Mouse (Mus musculus): ENCODE measurements around the gene Limd1.

The Limd1 gene

DNA sequence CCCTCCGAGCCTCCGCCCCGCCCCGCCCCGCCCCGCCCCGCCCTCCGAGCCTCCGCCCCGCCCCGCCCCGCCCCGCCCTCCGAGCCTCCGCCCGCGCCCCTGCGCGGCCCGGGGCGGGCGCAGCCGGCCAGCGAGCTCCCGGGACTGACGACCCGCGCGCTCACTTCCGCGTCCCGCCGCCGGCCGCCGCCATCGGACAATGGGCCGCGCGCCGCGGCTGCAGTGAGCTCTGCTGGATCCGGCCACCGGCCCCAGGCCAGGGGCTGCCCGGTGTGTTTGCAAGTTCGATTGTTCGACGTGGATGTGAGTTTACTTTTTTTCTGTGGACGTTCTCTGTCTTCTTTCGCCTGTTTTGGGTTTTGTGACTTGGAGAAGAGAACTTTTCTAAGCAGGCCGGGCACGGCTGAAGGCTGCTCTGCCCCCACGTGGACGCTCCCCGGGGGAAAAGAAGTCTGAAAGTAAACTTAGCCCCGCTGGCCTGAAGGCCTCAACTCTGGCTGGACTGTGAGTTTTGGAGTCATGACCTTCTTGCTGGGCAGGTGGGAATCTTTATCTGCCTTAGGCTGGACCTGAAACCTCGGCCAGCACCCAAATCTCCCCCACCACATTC, at the start of gene Limd1:
Gene Limd1, plus strand, starts transcription at position 121 of the 610 bp plus-strand sequence.
- peak; percentile 50 to 54 for DNase-seq (ENCODE audit: low spot score in 2 of 2)

DNA sequence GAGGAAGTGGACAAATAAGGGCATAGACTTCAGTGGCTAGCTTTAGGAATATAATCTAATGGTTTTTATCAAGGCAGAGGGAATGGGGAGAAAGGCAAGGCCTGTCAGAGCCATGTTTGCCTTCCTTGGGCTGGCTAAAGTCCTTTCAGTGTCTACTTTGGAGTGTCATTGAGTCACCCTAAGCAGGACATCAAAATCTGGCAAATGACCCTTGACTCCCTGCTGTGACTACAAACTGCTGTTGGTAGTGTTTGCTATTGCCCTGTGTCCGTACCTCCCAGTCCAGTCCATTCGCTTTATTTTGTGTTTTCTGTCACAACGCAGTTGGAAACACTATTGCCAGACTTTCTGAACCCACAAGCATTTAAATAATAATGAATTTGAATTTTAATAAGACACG, 48.6 kb upstream of the Limd1 start:
- DNase-seq (ENCODE audit: low spot score in 2 of 2) = no peak

DNA sequence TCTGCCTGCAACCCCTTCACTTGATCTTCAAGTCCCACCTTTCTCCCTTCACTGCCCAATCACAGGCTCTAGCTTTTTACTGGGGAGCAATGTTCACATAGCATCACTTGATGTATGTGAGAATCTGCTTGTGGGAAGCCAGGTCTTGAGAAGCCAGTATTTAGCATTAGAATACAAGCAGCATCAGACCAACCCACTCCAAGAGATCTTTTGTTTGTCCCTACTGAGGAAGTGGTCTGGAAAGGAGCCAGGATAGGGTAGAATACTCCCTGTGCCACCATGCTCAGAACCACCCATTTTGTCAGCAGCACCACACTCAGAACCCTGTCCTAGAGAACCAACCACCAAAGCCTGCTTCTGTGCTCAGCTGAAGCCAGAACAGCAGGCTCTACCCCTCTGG, 47.5 kb upstream of the Limd1 start:
- no peak for DNase-seq (ENCODE audit: low spot score in 2 of 2)

DNA sequence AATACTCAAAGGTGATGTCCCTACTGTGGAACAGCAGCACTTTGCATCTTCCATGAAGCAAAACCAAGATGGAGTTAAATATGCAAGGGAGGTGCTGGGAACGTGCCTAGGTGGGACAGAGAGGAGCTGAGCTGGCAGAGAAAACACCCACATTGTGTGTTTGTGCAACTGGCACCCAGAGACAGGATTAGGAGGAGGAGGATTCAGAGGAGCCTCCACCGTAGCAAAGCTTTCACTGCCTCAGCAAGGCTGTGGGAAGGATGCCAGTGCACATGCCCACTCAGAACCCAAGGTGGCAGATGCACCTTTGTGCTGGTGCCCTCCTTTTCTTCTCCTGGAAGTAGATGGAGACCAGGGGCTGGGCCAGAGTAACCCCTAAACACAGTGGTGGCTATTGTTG, 40.3 kb upstream of the Limd1 start:
- DNase-seq (ENCODE audit: low spot score in 2 of 2) = no peak

DNA sequence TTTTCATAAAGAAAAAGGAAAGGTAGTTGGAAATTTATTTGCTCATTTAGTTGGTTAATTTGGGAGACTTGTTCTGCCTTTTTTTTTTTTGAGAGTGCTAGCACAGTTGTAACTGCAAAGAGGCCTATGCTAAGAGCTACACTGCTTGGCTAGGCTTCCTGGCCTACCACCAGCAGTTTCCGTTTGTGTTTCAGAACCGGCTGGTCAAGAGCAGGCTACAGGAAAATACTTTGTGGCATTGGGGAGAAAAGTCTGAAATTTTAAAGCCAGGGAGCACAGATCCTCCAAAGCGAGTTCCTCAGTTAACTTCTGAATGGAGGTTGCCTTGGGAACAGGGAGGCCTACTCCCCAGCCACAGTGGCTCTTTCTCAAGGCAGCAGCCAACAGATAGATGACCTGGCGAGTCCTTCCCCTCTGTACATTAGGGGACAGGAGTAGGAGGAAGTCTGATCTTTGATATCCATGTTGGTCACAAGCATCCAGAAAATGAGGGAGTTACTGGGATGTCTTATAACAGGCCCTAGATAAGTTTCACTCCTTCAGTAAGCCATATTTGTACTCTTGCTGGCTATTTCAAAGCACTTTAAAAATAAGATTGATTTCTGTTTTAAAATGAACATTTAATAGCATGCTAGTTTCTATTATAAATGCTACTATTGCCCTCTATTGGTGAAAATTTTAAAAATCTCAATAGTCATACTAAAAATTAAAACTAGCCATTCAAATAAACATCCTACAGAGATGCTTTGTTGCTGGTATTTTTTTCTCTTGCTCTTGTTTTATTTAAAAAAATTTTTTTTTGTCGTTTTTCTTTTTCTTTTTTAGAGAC, 38.1 kb upstream of the Limd1 start:
- no peak for DNase-seq (ENCODE audit: low spot score in 2 of 2)

DNA sequence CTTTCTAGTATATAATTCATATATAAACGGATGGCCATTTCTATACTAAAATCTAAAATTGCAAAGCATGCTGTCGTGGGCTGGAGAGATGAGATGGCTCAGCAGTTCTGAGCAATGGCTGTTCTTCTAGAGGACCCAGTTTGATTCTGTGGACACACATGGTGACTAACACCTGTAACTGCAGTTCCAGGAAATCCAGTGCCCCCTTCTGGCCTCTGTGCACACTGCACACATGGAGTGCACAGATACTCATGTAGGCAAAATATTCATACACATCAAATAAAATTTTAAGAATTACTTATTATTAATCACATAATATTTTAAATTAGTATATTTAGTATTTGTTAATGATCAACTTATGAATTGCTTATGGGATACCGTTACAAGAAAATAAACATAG, 31.4 kb upstream of the Limd1 start:
- peak; percentile 21 to 49 for DNase-seq (ENCODE audit: low spot score in 2 of 2)

DNA sequence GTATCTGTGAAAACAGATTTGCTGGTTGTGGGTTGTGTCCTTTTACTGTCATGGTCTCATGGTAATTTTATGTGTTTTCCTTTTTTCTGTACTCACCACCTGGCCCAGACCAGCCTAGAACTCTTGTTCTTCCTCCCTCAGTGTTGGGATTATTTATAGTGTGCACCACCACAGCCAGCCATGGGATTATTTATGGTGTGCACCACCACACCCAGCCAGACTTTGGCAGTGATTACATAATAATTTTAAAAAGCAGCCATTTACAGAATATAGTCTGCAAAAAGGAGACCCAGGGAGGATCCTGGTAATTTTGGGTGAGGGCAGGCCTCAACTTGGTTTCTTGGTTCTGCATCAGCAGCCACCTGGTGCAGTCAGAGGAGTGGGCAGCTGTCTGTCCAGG, 29.9 kb upstream of the Limd1 start:
- no peak for DNase-seq (ENCODE audit: low spot score in 2 of 2)

DNA sequence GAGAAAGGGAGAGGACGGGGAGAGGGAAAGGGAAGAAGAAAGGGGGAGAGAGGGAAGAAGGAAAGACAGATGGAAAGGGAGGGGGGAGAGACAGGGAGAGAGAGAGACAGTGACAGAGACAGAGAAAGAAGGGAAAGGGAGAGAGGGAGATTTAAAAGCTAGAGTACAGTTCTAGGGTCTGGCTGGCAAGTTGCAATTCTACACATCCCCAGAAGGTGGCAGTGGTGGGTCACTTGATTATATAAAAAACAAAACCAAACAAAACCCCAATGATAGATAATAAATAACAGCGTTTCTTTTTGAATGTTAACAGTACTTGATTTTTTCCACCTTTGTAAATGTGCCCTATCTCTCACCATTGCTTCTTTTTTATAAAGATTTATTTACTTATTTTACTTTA, 28.3 kb upstream of the Limd1 start:
- DNase-seq (ENCODE audit: low spot score in 2 of 2) = peak; percentile 52 to 69

DNA sequence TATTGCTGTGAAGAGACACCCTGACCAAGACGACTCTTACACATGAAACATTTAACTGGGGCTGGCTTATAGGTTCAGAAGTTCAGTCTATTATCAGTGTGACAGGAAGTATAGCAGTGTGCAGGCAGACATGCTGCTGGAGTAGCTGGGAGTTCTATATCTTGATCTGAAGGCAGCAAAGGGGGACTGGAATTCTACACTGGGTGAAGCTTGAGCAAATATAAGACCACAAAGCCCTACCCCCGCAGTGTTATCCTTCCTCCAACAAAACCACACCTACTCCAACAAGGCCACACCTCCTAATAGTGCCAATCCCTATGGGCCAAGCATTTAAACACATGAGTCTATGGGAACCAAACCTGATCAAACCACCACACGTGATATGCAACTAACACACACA, 26.7 kb upstream of the Limd1 start:
- no peak for DNase-seq (ENCODE audit: low spot score in 2 of 2)

DNA sequence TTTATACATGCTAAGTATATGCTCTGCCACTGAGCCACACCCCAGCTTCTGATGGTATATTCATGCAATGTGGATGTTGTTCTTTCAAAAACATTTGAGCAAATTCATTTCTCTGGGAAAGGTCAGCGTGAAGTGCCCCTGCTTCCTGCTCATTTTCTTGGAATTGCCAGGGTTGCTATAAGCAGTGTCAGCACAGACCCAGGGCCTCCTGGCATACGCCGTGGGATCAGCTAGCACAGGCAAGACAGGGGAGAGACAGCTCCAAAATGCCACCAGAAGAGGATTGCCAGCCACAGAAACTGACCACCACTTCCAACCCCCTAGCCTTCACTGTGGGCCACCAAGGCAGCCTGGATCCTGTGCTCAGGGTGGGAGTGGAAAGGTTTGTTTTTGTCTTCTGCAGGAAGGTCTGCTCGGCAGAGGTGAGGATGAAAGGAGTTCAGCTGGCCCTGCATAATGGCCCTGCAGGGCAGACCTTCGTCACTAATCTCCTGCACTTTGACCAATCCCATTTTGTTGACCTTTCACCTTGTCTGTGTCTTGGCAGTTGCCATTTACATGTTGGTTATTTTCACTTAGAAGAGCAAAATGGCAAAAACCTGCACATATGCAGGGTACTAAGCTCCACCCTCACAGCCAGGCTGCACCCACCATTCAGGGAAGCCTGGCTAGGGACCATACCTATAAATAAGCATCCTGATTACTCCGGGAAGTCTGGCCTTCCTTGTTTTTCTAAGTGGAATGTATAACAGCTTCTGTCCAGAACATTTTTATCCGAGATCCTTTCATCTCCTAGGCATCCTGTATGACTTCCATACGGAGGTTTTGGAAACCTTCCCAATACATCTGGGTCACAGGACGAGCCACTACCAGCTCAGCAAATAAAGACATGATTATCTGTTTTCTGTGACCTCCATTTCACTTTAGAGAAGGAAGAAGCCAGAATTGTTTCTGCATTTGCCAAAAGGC, 21.6 kb upstream of the Limd1 start:
- no peak for DNase-seq (ENCODE audit: low spot score in 2 of 2)

DNA sequence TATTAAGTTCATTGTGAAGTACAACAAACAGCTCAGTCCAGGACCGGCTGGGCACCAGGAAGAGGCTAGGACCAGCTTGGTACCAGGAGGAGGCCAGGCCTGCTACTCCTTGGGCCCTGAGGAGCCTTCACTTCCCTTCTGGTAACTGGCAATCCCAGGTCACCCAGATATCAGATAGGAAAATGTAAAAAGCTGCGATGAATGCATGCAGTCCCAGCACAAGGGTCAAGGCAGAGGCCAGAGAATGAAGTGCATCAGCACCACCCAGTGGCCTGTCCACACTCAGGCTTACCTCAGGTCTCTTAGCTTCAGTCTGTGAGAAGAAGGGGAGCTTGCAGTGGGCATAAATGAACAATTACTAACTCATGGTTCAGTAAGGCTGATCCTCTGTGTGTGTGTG, 20.9 kb upstream of the Limd1 start:
- no peak for DNase-seq (ENCODE audit: low spot score in 2 of 2)

DNA sequence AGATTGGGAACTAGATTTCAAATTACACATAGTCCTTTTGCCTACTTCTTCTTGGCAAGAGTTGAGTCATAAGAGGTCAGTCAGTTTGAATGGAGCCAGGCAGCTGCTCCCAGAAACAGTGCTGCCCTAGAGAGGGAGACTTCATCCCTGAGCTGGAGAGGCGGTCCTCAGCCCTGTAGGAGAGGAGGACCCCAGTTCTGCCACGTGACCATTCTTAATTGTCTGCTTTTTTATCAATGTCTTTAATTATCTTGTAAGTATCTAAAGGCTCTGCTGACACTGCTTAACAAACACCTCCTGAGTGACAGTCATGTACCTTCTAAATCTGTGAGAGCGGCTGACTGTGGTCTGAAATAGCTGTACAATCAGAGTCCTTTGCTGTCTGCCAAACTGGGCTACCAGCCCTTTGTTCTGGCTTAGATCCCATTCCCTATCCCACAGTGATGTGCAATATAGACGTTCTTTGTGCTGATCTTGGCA, 11.3 kb upstream of the Limd1 start:
- DNase-seq (ENCODE audit: low spot score in 2 of 2) = no peak

DNA sequence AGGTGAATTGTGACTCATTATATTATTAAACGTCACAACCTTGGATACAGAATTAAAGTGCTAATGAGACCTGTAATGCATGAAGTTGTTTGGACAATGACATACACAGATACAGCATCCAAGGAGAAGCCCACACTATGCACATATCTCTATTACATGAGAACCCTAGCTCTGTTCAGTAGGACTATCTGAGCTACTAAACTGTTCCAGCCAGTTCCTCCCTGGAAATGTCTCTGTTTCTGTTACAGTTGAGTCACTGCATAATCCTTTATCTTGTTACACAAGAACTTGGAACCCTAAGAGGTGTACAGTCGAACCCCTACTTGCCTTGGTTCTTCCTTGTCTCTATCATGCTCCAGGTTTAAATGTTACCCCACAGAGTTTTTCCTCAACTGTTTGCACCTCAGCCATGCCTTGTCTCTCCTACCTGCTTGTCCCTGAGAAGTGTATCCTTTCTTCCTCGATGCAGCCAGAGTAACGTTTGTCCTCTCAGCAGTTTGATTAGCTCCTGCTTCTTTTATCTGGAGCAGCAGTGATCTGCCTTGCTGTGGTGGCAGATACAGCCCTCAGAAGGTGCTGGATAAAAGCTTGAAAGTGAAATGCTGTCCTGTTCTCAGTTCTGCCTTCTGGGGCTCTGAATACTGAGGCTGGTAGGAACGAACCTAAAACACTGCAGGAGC, 10.0 kb upstream of the Limd1 start:
- DNase-seq (ENCODE audit: low spot score in 2 of 2) = no peak

DNA sequence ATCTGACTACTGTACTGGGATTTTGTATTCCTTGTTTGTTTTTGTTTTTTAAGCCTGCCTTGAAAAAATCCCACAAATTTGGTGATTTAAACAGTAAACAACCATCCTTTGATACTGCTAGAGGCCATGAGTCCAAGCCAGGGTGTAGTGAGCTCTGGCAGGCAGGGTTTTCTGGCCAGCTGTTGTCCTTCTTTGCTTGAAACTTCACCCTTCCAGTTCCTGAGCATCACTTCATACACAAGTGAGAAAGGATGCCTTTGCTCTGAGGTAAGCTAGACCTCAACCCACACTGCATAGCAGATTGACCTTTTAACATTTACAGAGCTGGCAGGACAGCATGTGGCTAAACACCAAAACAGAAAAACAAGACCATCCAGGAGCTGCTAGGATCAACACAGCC, 9.4 kb upstream of the Limd1 start:
- no peak for DNase-seq (ENCODE audit: low spot score in 2 of 2)

DNA sequence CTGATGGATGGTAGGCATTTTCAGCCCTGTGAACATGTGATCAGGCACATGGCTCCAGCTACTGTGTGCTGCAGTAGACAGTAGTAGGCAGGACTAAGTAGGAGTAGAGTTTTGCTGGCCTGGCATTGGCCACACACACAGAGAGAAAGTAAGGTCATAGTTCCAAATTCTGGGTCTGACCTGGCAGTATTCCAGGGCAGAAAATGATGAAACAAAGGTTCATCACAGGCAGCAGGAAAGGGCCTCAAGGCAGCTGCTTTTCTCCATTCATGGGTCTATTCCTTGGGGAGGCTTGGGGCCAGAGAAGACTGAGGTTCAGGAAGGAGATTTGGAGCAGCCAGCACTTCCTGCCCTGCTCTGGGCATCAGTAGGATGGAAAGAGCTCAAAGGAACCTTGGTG, 5.1 kb upstream of the Limd1 start:
- DNase-seq (ENCODE audit: low spot score in 2 of 2) = no peak

DNA sequence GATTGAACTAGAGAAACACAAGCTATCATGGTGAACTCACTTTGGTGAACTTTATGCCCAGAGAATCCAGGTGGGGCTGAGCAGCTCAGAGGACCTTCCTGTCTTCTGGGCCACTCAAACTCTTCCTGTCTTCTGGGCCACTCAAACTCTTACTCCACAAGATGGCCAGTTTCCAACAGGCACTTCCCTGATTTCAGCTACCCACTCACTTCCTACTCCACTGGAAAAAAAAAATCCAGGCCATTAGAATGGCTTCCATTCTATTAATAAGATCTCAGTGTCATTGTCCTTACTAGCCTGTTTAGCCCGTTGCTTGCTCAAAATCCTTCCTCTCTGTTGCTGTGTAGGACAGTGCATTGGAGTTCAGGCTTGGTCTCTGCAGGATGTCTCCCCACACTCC, 2.9 kb upstream of the Limd1 start:
- DNase-seq (ENCODE audit: low spot score in 2 of 2) = no peak

DNA sequence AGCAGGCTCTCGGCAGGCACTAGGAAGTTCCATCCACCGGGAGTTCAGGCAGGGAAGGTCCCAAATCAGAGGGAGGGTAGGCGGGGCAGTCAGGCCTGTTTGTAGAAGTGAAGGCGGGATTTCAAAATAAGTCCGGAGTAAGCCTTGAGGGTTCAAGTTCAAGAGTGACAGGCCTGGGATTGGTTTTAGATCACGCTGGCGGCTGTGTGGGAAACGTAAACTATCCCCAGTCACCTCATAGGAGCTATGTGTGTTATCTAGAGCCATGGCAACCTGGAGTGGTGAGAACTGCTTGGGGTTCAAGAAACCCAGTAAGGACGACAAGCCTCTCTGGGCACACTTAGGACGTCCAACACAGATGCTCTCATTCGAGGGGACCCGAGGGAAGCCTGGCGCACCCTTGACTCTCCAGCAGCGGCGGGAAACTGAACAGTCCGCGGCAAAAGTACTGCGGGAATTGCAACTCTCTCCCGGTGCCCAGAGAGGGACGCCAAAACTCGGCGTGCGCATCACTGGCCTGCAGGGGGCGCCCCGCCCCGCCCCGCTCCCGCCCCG, 398 bp upstream of the Limd1 start:
- DNase-seq (ENCODE audit: low spot score in 2 of 2) = no peak

DNA sequence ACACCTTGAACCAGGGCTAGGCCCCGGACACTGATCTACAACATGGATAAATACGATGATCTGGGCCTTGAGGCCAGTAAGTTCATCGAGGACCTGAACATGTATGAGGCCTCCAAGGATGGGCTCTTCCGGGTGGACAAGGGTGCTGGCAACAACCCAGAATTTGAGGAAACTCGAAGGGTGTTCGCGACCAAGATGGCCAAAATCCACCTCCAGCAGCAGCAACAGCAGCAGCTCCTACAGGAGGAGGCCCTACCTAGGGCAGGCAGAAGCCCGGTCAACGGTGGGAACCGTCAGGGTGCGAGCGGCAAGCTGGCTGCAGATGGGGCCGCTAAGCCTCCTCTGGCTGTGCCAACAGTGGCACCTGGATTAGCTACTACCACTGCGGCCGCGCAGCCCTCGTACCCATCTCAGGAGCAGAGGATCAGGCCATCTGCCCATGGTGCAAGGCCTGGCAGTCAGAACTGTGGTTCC, 727 bp downstream of the Limd1 start:
- DNase-seq (ENCODE audit: low spot score in 2 of 2) = no peak

DNA sequence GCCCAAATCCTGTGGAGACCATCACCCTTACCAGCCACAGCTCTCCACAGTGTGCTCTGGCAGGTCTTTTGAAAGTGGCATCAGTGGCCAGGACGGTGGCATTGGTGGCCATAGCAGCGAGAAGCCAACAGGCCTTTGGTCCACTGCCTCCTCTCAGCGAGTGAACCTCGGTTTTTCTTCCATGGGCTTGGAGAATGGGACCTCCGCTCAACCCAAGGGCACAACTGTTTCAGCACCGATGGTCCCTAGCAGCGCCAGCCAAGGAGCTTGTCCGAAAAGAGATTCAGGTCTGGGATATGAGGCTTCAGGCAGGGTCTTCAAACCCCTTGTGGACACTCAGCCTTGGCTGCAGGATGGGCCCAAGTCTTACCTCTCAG, 1.4 kb downstream of the Limd1 start:
- DNase-seq (ENCODE audit: low spot score in 2 of 2) = no peak

DNA sequence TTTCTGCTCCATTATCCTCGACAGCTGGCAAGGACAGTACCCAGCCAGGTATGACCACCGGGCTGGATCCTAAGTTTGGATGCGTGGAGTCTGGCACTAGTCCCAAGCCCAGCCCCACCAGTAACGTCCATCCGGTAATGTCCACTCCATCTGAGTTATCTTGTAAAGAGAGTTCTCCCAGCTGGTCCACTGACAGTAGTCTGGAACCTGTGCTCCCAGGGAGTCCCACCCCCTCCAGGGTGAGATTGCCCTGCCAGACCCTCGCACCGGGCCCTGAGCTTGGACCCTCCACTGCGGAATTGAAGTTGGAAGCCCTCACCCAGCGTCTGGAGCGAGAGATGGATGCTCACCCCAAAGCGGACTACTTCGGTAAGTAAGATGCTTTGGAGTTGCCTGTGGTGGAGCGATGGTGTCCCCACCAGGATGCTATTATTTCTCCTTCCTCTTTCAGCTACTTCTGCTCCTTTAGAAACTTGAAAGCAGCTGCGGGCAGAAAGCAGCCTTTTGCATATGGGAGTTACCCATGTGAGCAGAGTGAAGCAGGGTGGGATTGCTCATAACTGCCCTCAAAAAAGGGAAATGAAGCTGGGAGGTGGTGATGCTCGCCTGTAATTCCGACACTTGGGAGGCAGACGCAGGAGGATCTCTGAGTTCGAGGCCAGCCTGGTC, 1.9 kb downstream of the Limd1 start:
- DNase-seq (ENCODE audit: low spot score in 2 of 2) = peak in 1 of 2 experiments; percentile 76

DNA sequence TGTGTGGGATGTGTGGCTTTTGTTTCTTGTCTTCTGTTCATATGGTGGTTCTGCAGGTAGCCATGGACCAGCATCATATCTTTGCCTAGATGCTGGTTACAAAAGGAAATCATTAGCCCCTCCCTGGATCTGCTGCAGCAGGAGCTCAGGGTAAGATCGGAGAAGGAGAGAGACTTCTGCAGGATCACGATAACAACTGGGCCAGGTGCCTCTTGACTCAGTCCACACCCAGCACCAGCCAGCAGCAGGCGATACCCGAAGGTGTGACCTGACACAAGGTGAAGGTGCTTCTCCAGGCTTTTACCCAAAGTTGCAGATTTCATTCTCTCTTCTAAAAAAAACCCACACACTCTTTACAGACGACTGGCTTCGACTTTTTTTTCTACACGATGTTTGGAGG, 2.6 kb downstream of the Limd1 start:
- DNase-seq (ENCODE audit: low spot score in 2 of 2) = peak in 1 of 2 experiments; percentile 10
